Mouse (Mus musculus) midbrain, embryonic 16.5 days (tissue): ENCODE results near the gene Dnajb6. TPM values are rescaled to one million over a fixed set of nuclear protein-coding genes. Genes with fewer than 3 reads are reported as not detected.

Source experiments
- ATAC-seq: fragments of 200-750 bp; cut with Nextera tagmentation; 2 replicates; pipeline ENCODE4 v1.8.0; 2017; ENCODE audit warnings: moderate TSS enrichment
- H3K27ac ChIP-seq: fragments of 300-500 bp; sonication (generic); 2 replicates; pipeline ENCODE4 v1.5.1; 2014; ENCODE audit warnings: mild to moderate bottlenecking, low read length, mixed read lengths
- H3K27me3 ChIP-seq: fragments of 300-500 bp; sonication (generic); 2 replicates; pipeline ENCODE4 v1.6.1; 2014; ENCODE audit warnings: low read depth, low read length, mixed read lengths; ENCODE audit not compliant: control insufficient read depth, insufficient read depth
- H3K36me3 ChIP-seq: fragments of 300-500 bp; sonication (generic); 2 replicates; pipeline ENCODE4 v1.6.1; 2014; ENCODE audit warnings: mild to moderate bottlenecking, low read length, moderate library complexity, mixed read lengths; ENCODE audit not compliant: control insufficient read depth, insufficient read depth
- H3K4me1 ChIP-seq: fragments of 300-500 bp; sonication (generic); 2 replicates; pipeline ENCODE4 v1.6.1; 2014; ENCODE audit warnings: mild to moderate bottlenecking, low read length, mixed read lengths; ENCODE audit not compliant: control insufficient read depth, insufficient read depth
- H3K4me2 ChIP-seq: fragments of 300-500 bp; sonication (generic); 2 replicates; pipeline ENCODE4 v1.6.1; 2014; ENCODE audit warnings: mild to moderate bottlenecking, low read length, mixed read lengths
- H3K4me3 ChIP-seq: fragments of 300-500 bp; sonication (generic); 2 replicates; pipeline ENCODE4 v1.5.1; 2014; ENCODE audit warnings: low read depth, mild to moderate bottlenecking, low read length, moderate library complexity, mixed read lengths
- H3K9ac ChIP-seq: fragments of 300-500 bp; sonication (generic); 2 replicates; pipeline ENCODE4 v1.6.1; 2014; ENCODE audit warnings: low read depth, low read length, mixed read lengths
- H3K9me3 ChIP-seq: fragments of 300-500 bp; sonication (generic); replicated peaks from 2 replicates; pipeline ENCODE4 v1.6.1; 2014; ENCODE audit warnings: mild to moderate bottlenecking, low read length, mixed read lengths; ENCODE audit not compliant: control insufficient read depth, poor library complexity, severe bottlenecking
- WGBS: fragments of 180-500 bp; shearing (Covaris S2); extraction: QIAGEN DNeasy Blood & Tissue Kit; methylation state at CpG from one replicate; pipeline ENCODE4 v1.1.7; 2014; 5-methylcytosine and 5-hydroxymethylcytosine counted together
- polyA plus RNA-seq: library from polyadenylated mRNA; unstranded; fragments of >200 nt; fragmentation: Nextera tagmentation; extraction: Ambion mirVana; gene quantifications from 2 replicates; pipeline ENCODE4 v1.2.1, GENCODE M21; 2015

The Dnajb6 gene
- polyA plus RNA-seq, 1 experiment from 2014 or later, result 359 TPM

DNA sequence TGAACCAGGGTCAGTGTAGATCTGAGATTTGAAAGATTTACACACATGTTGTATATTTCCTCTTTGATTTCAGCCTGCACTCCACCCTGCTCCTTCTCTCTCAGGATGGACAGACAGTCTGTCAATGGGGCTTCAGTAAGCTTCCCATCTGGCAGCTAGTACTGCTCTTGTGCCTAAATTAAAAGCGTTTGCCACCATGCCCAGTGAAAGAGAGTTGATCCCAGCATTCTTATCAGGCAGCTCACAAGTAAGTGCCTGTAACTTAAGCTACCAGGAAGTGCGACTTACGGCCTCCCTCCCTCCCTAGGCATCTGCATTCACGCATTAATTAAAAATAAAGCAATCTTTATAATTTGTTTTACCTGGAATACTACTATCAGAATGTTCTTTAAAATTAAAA lies 5.6 kb downstream of the Dnajb6 start:
- Histone ChIP-seq H3K4me3 (no peak overlapping the region), H3K4me2 (no peak overlapping the region), H3K9ac (no peak overlapping the region), H3K36me3 (no peaks in the 10 kb centered on the region), H3K4me1 (peaks cover 23% of the 10 kb centered on the region), H3K9me3 (no peaks in the 10 kb centered on the region), H3K27me3 (no peaks in the 10 kb centered on the region), H3K27ac (no peak overlapping the region)
- WGBS, result 83% methylated on average over 4 of the region's 4 CpGs
- ATAC-seq, result no peak

DNA sequence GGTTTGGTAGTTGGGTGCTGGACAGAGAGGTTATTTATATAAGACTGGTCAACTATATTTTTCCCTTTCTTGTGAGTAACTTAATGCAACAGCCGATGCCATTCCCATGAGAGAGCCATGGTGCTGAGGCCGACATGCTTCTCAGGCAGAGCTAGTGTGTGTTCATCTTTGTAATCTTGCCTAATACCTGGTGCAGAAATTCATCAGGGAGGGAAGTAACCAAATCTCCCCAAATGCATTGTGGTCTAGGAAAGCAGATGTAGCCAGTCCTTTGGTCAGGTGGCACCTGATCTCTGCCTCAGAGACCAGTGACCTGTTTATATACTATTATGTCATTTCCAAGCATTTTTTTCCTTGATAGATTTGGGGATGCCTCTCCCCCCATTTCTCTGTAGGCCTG lies 12.2 kb downstream of the Dnajb6 start:
- Histone ChIP-seq H3K4me3 (no peak overlapping the region), H3K36me3 (peaks cover 19% of the 10 kb centered on the region), H3K4me1 (no peaks in the 10 kb centered on the region), H3K9ac (no peak overlapping the region), H3K27me3 (no peaks in the 10 kb centered on the region), H3K9me3 (no peaks in the 10 kb centered on the region), H3K4me2 (no peak overlapping the region), H3K27ac (no peak overlapping the region)
- no peak for ATAC-seq
- WGBS, result 94% methylated on average over 2 of the region's 2 CpGs

DNA sequence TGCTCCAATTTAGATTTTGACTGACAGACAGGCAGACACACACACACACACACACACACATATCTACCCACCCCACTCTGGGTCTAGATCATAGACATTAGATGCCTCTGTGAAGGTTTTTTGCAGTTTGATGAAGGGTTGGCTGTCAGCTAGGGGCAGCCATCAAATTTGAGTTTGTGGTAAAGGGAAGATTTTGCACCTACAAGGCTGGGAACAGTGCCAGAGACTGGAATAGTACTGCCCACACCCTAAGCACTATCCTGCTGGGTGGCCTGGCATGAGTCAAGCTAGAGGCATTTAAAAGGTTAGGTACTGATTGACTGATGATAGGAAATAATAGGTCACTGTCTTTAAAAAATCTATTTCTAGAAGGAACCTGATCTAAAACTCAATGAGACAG lies 15.8 kb downstream of the Dnajb6 start:
- peaks cover 31% of the 10 kb centered on the region for H3K36me3 ChIP-seq

DNA sequence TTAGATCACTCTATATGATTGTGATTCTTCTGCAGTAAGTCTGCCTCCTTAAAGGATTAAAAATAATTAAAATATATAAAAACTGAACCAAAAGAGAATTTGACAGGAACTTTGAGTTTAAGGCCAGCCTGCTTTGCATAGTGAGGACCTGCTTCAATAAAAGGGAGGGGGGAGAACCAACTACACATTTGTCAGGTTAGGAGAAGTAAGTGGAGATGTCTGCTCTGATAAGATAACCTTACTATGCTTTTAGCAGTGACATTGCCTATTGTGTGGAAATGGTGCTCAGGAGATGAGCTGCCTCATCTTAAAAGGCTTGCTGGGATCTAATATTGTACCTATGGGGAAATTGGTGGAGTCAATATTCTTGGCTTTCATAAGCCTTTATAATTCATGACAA lies 17.4 kb downstream of the Dnajb6 start:
- Histone ChIP-seq H3K9me3 (no peaks in the 10 kb centered on the region), H3K4me2 (no peak overlapping the region), H3K27me3 (no peaks in the 10 kb centered on the region), H3K27ac (no peak overlapping the region), H3K4me1 (no peaks in the 10 kb centered on the region), H3K9ac (no peak overlapping the region), H3K4me3 (no peak overlapping the region), H3K36me3 (peaks cover 36% of the 10 kb centered on the region)
- ATAC-seq, result no peak

More for the DNA sequence above, 15.8 kb downstream of the Dnajb6 start:
- H3K4me2 ChIP-seq, result no peak overlapping the region
- ATAC-seq, result no peak
- H3K27ac ChIP-seq, result no peak overlapping the region
- H3K4me1 ChIP-seq, result no peaks in the 10 kb centered on the region
- H3K4me3 ChIP-seq, result no peak overlapping the region
- no peaks in the 10 kb centered on the region for H3K27me3 ChIP-seq
- H3K9ac ChIP-seq, result no peak overlapping the region
- H3K9me3 ChIP-seq, result no peaks in the 10 kb centered on the region

DNA sequence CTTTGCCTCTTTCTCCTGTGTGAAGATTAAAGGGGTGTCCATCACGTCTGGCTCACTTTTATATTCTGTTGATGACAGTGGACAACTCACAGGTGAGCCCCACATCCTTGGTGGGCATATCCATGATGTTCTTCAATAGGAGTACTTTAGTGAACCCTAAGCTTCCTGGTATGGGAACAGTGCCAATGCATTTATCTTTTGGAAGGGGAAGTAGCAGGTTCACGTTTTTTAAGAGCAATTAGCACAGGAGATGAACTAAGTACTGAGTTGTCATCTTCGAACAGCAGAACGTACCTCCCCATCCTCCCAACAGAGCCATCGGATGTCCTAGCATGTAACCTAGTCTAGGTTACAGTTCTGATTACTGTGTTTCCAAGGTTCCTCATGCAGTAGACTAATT lies 23.8 kb downstream of the Dnajb6 start:
- no peaks in the 10 kb centered on the region for H3K27me3 ChIP-seq
- no peak overlapping the region for H3K4me3 ChIP-seq
- no peak overlapping the region for H3K27ac ChIP-seq
- ATAC-seq, result no peak
- no peak overlapping the region for H3K9ac ChIP-seq
- peaks cover 11% of the 10 kb centered on the region for H3K36me3 ChIP-seq
- H3K4me2 ChIP-seq, result no peak overlapping the region
- no peaks in the 10 kb centered on the region for H3K4me1 ChIP-seq
- 95% methylated on average over 5 of the region's 5 CpGs for WGBS
- H3K9me3 ChIP-seq, result no peaks in the 10 kb centered on the region

DNA sequence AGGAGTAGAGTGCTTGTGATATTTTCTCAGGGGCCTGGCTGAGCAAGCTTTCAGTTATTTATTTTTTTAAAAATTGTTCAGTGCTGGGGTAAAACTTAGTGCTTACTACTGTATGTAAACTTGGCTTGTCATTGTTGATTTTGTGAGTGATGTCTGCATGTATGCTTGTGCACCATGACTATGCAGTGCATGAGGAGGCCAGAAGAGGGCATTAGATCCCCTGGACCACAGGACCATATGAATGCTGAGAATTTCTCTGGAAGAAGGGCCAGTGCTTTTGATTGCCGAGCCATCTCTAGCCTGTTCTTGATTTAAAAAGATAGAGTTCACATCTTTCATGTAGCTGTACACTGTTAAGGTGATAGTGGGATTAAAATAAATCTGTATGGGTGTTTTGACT lies 35.4 kb downstream of the Dnajb6 start:
- H3K4me3 ChIP-seq, result no peak overlapping the region
- no peak overlapping the region for H3K9ac ChIP-seq
- WGBS, result 87% methylated on average over 1 of the region's 1 CpGs
- H3K27ac ChIP-seq, result no peak overlapping the region
- no peak overlapping the region for H3K4me2 ChIP-seq
- H3K9me3 ChIP-seq, result no peaks in the 10 kb centered on the region
- H3K4me1 ChIP-seq, result no peaks in the 10 kb centered on the region
- no peak for ATAC-seq
- peaks cover 2% of the 10 kb centered on the region; the same call in 1 of the 2 replicates for H3K36me3 ChIP-seq
- no peaks in the 10 kb centered on the region for H3K27me3 ChIP-seq

DNA sequence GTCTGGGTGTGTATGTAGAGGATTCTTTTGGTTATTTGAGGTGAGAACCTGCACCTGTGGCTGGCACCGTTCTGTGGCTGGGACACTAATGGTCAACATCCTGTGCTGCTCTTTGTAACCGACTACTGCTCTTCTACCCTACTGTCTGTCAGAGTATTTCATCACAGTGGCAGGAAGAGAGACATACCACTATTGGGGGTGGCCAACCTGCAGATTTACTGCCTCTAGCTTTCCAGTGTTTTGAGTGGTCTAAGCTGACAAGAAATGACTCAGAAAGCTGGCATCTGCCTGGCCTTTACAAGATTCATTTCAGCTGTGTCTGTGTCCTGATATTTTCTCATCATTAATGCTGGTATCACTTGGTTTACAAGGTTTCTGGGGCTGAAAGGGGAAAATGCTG lies 36.5 kb downstream of the Dnajb6 start:
- no peaks in the 10 kb centered on the region for H3K27me3 ChIP-seq
- H3K9me3 ChIP-seq, result no peaks in the 10 kb centered on the region
- WGBS, result 95% methylated on average over 2 of the region's 2 CpGs
- no peak overlapping the region for H3K4me3 ChIP-seq
- peaks cover 5% of the 10 kb centered on the region; the same call in 1 of the 2 replicates for H3K36me3 ChIP-seq
- H3K9ac ChIP-seq, result no peak overlapping the region
- ATAC-seq, result no peak
- no peak overlapping the region for H3K27ac ChIP-seq
- no peak overlapping the region for H3K4me2 ChIP-seq
- no peaks in the 10 kb centered on the region for H3K4me1 ChIP-seq

DNA sequence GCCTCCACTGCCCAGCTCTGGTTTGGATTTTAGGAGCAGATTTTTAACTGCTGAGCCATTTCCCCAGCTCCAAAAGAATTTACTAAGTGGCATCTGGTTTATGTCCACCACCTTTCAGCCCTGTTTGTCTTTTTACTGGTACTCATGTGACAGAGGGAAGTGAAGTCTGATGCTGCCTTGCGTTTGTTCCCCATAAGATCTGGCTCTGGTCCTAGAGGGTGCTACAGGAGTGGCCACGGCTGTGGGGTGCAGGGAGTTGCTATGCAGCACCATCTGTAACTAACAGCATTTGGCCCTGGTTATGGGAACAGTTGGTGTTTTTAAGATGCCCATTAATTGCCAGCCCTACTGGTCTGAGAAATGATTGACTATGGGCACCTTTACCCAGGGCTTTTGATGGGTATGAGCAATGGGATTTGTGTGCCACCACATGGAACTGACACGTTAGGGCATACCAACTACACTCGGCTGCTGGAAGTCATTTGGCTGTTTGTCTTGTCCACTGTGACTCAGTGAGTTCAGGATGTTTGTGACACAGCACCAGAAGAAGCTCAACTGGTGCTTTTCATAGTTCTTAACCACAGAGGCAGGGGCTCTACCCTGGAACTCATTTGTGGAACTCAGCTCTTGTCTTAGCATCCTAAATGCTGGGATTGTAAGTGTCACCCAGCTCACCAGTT lies 37.3 kb downstream of the Dnajb6 start:
- Histone ChIP-seq H3K36me3 (peaks cover 5% of the 10 kb centered on the region; the same call in 1 of the 2 replicates), H3K27me3 (no peaks in the 10 kb centered on the region), H3K4me3 (no peak overlapping the region), H3K9me3 (no peaks in the 10 kb centered on the region), H3K4me2 (no peak overlapping the region), H3K9ac (no peak overlapping the region), H3K4me1 (no peaks in the 10 kb centered on the region), H3K27ac (no peak overlapping the region)
- 89% methylated on average over 4 of the region's 4 CpGs for WGBS
- ATAC-seq, result no peak

DNA sequence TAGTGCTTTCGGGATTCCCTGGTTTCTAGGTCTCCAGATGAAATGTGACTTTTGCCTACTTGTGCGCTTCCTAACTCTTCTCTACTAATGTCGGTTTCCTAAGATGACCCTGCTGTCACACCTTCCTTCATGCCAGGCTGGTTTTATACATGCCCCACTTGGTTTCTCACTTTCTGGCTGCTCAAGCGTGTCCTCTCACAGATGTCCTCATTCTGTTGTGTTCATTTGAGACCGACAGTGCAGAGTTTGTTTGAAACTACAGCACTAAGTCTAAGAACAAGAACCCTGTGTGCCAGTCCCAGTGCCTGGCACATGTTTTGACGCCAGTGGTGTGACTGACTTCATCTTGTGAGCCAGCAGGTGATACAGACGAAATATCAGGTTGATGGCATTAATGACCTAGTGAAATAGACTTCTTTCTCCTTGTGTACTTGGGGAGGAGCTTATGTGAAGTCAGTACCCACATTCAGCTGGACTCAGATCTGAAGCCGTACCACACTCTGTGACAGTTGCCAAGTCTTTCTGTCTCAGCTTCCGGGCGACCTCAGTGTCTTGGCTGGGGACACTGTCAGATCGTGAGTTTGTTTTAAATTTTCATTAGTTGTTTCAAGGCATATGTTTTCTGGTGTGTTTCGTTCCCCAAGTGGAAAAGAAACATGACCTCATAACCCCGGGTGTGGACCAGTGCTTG lies 38.1 kb downstream of the Dnajb6 start:
- ATAC-seq, result no peak

More for the DNA sequence above, 38.1 kb downstream of the Dnajb6 start:
- WGBS, result 85% methylated on average over 13 of the region's 13 CpGs
- peaks cover 5% of the 10 kb centered on the region; the same call in 1 of the 2 replicates for H3K36me3 ChIP-seq
- H3K4me2 ChIP-seq, result no peak overlapping the region
- H3K4me3 ChIP-seq, result no peak overlapping the region
- H3K4me1 ChIP-seq, result no peaks in the 10 kb centered on the region
- no peaks in the 10 kb centered on the region for H3K9me3 ChIP-seq
- no peak overlapping the region for H3K9ac ChIP-seq
- H3K27me3 ChIP-seq, result no peaks in the 10 kb centered on the region
- no peak overlapping the region for H3K27ac ChIP-seq
